Mouse (Mus musculus) liver, adult 10 weeks (tissue): Measurements from ENCODE around the gene Grm1. TPM values are rescaled to one million over a fixed set of nuclear protein-coding genes. Genes with fewer than 3 reads are reported as not detected.

Experiments used
- polyA plus RNA-seq: library from polyadenylated mRNA; stranded (reverse); fragments of 350-450 nt; fragmentation: Illumina TruSeq; extraction: RNeasy Lipid Tissue Mini Kit (QIAGEN cat#74804); gene quantifications from one replicate; pipeline ENCODE4 v1.2.3, GENCODE M21; 2014; ENCODE audit warnings: low read depth, low replicate concordance

Gene Grm1
- not detected for polyA plus RNA-seq

DNA sequence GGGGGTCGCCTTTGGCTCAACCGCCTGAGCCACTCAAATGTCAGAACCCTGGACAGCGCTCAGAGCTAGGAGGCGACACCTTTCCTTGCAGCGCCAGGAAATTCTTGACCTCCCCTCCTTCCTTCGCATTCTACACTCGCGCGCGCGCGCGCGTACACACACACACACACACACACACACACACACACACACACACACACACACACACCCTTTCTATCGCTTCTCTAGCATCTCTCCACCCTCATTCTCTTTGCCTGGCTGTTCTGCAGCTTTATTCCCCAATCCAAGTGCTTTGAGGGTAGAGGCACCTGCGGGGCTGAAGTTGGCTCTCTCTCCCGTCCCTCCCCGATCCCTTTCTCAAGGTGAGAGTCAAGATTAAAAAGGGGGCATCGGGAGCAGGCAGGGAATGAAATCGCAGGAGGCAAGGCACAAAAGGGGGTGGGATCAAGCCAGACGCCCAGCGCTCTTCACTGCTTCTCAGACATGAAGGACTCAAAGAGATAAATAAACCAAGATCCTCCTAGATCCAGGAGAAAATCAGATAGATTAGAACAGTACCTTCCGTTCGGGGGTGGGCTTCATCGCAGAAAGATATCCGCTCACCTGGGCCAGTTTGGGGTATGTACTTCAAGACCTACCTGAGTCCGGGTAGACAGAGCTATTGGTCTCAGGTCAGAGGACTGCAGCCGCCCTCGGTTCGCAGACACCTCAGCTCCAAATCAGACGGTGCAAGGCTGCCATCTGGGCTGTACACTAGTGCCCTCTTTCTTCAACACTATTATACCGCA is at the start of gene Grm1:
Gene Grm1, minus strand, starts transcription at position 746 of the 788 bp plus-strand sequence.

GRCm38 (mm10) chr10:10681048-10681447 is 401.1 kb downstream of the Grm1 start, which contains the start of gene Gm10944:
TSS of gene Gm10944 (plus strand) at chr10:10681348.

Other genes with a start within 250 kb of the Grm1 start
- 9.7 TPM for gene Shprh, start 67.1 kb upstream of the Grm1 start, polyA plus RNA-seq
- gene Fbxo30, start 199.0 kb upstream of the Grm1 start, polyA plus RNA-seq = 16.5 TPM